Mouse (Mus musculus) midbrain, embryonic 11.5 days (tissue): ENCODE measurements around the gene Il1r1. TPM values are rescaled to one million over a fixed set of nuclear protein-coding genes. Genes with fewer than 3 reads are reported as not detected.

Experiments used
- ATAC-seq: fragments of 200-750 bp; cut with Nextera tagmentation; 2 replicates; pipeline ENCODE4 v1.8.0; 2017; ENCODE audit warnings: moderate TSS enrichment, moderate library complexity; ENCODE audit not compliant: low FRiP score
- DNase-seq: peaks from one replicate; pipeline ENCODE4 v3.0.0; 2015; ENCODE audit warnings: low spot score; ENCODE audit errors: missing footprints
- H3K27ac ChIP-seq: fragments of 300-500 bp; sonication (generic); 2 replicates; pipeline ENCODE4 v1.5.1; 2014; ENCODE audit warnings: low read depth, low read length
- H3K27me3 ChIP-seq: fragments of 300-500 bp; sonication (generic); 2 replicates; pipeline ENCODE4 v1.6.1; 2014; ENCODE audit warnings: mild to moderate bottlenecking, low read length, moderate library complexity, mixed read lengths; ENCODE audit not compliant: control insufficient read depth, insufficient read depth
- H3K36me3 ChIP-seq: fragments of 300-500 bp; sonication (generic); 2 replicates; pipeline ENCODE4 v1.6.1; 2014; ENCODE audit warnings: mild to moderate bottlenecking, low read length, moderate library complexity, mixed read lengths; ENCODE audit not compliant: control insufficient read depth, insufficient read depth
- H3K4me1 ChIP-seq: fragments of 300-500 bp; sonication (generic); 2 replicates; pipeline ENCODE4 v1.6.1; 2014; ENCODE audit warnings: low read length; ENCODE audit not compliant: control insufficient read depth, insufficient read depth
- H3K4me2 ChIP-seq: fragments of 300-500 bp; sonication (generic); 2 replicates; pipeline ENCODE4 v1.6.1; 2014; ENCODE audit warnings: mild to moderate bottlenecking, moderate library complexity
- H3K4me3 ChIP-seq: fragments of 300-500 bp; sonication (generic); 2 replicates; pipeline ENCODE4 v1.5.1; 2014; ENCODE audit warnings: low read depth, low read length
- H3K9ac ChIP-seq: fragments of 300-500 bp; sonication (generic); 2 replicates; pipeline ENCODE4 v1.6.1; 2014; ENCODE audit warnings: low read length
- H3K9me3 ChIP-seq: fragments of 300-500 bp; sonication (generic); 2 replicates; pipeline ENCODE4 v1.6.1; 2016; ENCODE audit warnings: low read length; ENCODE audit not compliant: control insufficient read depth
- WGBS: fragments of 180-500 bp; shearing (Covaris S2); extraction: QIAGEN DNeasy Blood & Tissue Kit; methylation state at CpG from one replicate; pipeline ENCODE4 v1.1.7; 2014; 5-methylcytosine and 5-hydroxymethylcytosine counted together
- polyA plus RNA-seq: library from polyadenylated mRNA; unstranded; fragments of >200 nt; fragmentation: Nextera tagmentation; extraction: Ambion mirVana; gene quantifications from 2 replicates; pipeline ENCODE4 v1.2.1, GENCODE M21; 2014

The Il1r1 gene
- polyA plus RNA-seq, 1 experiment from 2014 or later, result 0.96 TPM

- H3K4me3 ChIP-seq, result no peak overlapping the region
- H3K4me2 ChIP-seq, result no peak overlapping the region
- DNase-seq (peak; percentile 8), ATAC-seq (no peak)
- H3K9ac ChIP-seq, result no peak overlapping the region
- H3K36me3 ChIP-seq, result no peaks in the 10 kb centered on the region
- H3K9me3 ChIP-seq, result no peaks in the 10 kb centered on the region
- H3K27me3 ChIP-seq, result no peaks in the 10 kb centered on the region
- no peak overlapping the region for H3K27ac ChIP-seq
- H3K4me1 ChIP-seq, result no peaks in the 10 kb centered on the region
- 92% methylated on average over 3 of the region's 3 CpGs for WGBS
Measured at GRCm38 (mm10) chr1:40311123-40311522, 86.2 kb downstream of the Il1r1 start.

- Histone ChIP-seq H3K4me2 (no peak overlapping the region), H3K4me1 (no peaks in the 10 kb centered on the region), H3K36me3 (no peaks in the 10 kb centered on the region), H3K9ac (no peak overlapping the region), H3K9me3 (no peaks in the 10 kb centered on the region), H3K4me3 (no peak overlapping the region), H3K27ac (no peak overlapping the region), H3K27me3 (no peaks in the 10 kb centered on the region)
- ATAC-seq (no peak), DNase-seq (no peak)
- WGBS, result 89% methylated on average over 2 of the region's 2 CpGs
Measured at GRCm38 (mm10) chr1:40311625-40312024, 86.7 kb downstream of the Il1r1 start.

GRCm38 (mm10) chr1:40314016-40314415 is 89.1 kb downstream of the Il1r1 start:
- no peak for DNase-seq
- H3K4me2 ChIP-seq, result no peak overlapping the region
- no peak for ATAC-seq
- no peaks in the 10 kb centered on the region for H3K27me3 ChIP-seq
- H3K9ac ChIP-seq, result no peak overlapping the region
- H3K4me3 ChIP-seq, result no peak overlapping the region
- no peaks in the 10 kb centered on the region for H3K9me3 ChIP-seq
- no peaks in the 10 kb centered on the region for H3K4me1 ChIP-seq
- WGBS, result 78% methylated on average over 12 of the region's 12 CpGs
- no peaks in the 10 kb centered on the region for H3K36me3 ChIP-seq
- H3K27ac ChIP-seq, result no peak overlapping the region

GRCm38 (mm10) chr1:40317657-40318056 is 92.8 kb downstream of the Il1r1 start:
- no peaks in the 10 kb centered on the region for H3K27me3 ChIP-seq
- no peak overlapping the region for H3K27ac ChIP-seq
- no peaks in the 10 kb centered on the region for H3K36me3 ChIP-seq
- DNase-seq (no peak), ATAC-seq (no peak)
- no peak overlapping the region for H3K4me2 ChIP-seq
- 88% methylated on average over 8 of the region's 8 CpGs for WGBS
- H3K9me3 ChIP-seq, result no peaks in the 10 kb centered on the region
- no peaks in the 10 kb centered on the region for H3K4me1 ChIP-seq
- H3K9ac ChIP-seq, result no peak overlapping the region
- H3K4me3 ChIP-seq, result no peak overlapping the region

GRCm38 (mm10) chr1:40321824-40322223 is 96.9 kb downstream of the Il1r1 start:
- WGBS, result 85% methylated on average over 6 of the region's 6 CpGs
- Histone ChIP-seq H3K9ac (no peak overlapping the region), H3K4me1 (peaks cover 5% of the 10 kb centered on the region), H3K4me2 (no peak overlapping the region), H3K36me3 (no peaks in the 10 kb centered on the region), H3K9me3 (no peaks in the 10 kb centered on the region), H3K4me3 (no peak overlapping the region), H3K27ac (no peak overlapping the region), H3K27me3 (peaks cover 13% of the 10 kb centered on the region)
- DNase-seq (peak; percentile 49), ATAC-seq (no peak)

- H3K4me2 ChIP-seq, result no peak overlapping the region
- peaks cover 5% of the 10 kb centered on the region for H3K4me1 ChIP-seq
- peaks cover 13% of the 10 kb centered on the region for H3K27me3 ChIP-seq
- 86% methylated on average over 3 of the region's 3 CpGs for WGBS
- H3K36me3 ChIP-seq, result no peaks in the 10 kb centered on the region
- H3K27ac ChIP-seq, result no peak overlapping the region
- no peak overlapping the region for H3K9ac ChIP-seq
- DNase-seq (no peak), ATAC-seq (no peak)
- no peaks in the 10 kb centered on the region for H3K9me3 ChIP-seq
- H3K4me3 ChIP-seq, result no peak overlapping the region
Measured at GRCm38 (mm10) chr1:40322543-40322942, 97.7 kb downstream of the Il1r1 start.

GRCm38 (mm10) chr1:40324457-40324856 is 99.6 kb downstream of the Il1r1 start, which contains the start of gene Il1rl2:
Il1rl2 (plus strand) TSS chr1:40324610.
- no peak for ATAC-seq
- peak; percentile 83 for DNase-seq
- H3K9ac ChIP-seq, result peak within 1 kb of the TSS; percentile 34; the same call in 1 of the 2 replicates
- peak within 1 kb of the TSS; percentile 32 for H3K4me3 ChIP-seq
- H3K27ac ChIP-seq, result no peak within 1 kb of the TSS
- H3K4me1 ChIP-seq, result peaks cover 5% of the 10 kb centered on the region
- no peaks in the 10 kb centered on the region for H3K36me3 ChIP-seq
- 41% methylated on average over 6 of the region's 6 CpGs for WGBS
- H3K9me3 ChIP-seq, result no peaks in the 10 kb centered on the region
- peak within 1 kb of the TSS; percentile 66 for H3K4me2 ChIP-seq
- H3K27me3 ChIP-seq, result peaks cover 13% of the 10 kb centered on the region

GRCm38 (mm10) chr1:40324955-40325702 is 100.2 kb downstream of the Il1r1 start:
- H3K4me3 ChIP-seq, result peak overlapping the region; percentile 32
- no peak overlapping the region for H3K27ac ChIP-seq
- whole genome bisulfite sequencing, result 9% methylated on average over 22 of the region's 22 CpGs
- H3K27me3 ChIP-seq, result peaks cover 13% of the 10 kb centered on the region
- H3K9me3 ChIP-seq, result no peaks in the 10 kb centered on the region
- peaks cover 5% of the 10 kb centered on the region for H3K4me1 ChIP-seq
- peak overlapping the region; percentile 47; the same call in 1 of the 2 replicates for H3K9ac ChIP-seq
- H3K36me3 ChIP-seq, result no peaks in the 10 kb centered on the region
- DNase-seq, result peak; percentile 93
- H3K4me2 ChIP-seq, result peak overlapping the region; percentile 66
- ATAC-seq, result no peak

GRCm38 (mm10) chr1:40325711-40326327 is 100.9 kb downstream of the Il1r1 start:
- peaks cover 13% of the 10 kb centered on the region for H3K27me3 ChIP-seq
- no peak overlapping the region for H3K27ac ChIP-seq
- 3% methylated on average over 29 of the region's 29 CpGs for WGBS
- no peaks in the 10 kb centered on the region for H3K36me3 ChIP-seq
- ATAC-seq (0 out of 2 replicates have a peak, but pooled peaks have one; percentile 42), DNase-seq (peak; percentile 93)
- peak overlapping the region; percentile 47; the same call in 1 of the 2 replicates for H3K9ac ChIP-seq
- H3K9me3 ChIP-seq, result no peaks in the 10 kb centered on the region
- H3K4me1 ChIP-seq, result peaks cover 5% of the 10 kb centered on the region
- peak overlapping the region; percentile 66 for H3K4me2 ChIP-seq
- H3K4me3 ChIP-seq, result peak overlapping the region; percentile 32
